Mouse (Mus musculus) erythroblast, adult 5-6 weeks (primary cell): ENCODE measurements at regions not wholly inside any gene's neighbourhood (a gene's known extent, or its start where the extent isn't known, plus 50 kb on each side); places are given as distances from the start of the nearest gene placed in this dataset.

ENCODE experiments used
- ATAC-seq: replicated peaks from 2 replicates; pipeline ENCODE4 v1.8.0; 2016; ENCODE audit warnings: moderate number of reproducible peaks, mild to moderate bottlenecking, moderate TSS enrichment, inconsistent platforms; ENCODE audit not compliant: poor library complexity, low FRiP score, severe bottlenecking

DNA sequence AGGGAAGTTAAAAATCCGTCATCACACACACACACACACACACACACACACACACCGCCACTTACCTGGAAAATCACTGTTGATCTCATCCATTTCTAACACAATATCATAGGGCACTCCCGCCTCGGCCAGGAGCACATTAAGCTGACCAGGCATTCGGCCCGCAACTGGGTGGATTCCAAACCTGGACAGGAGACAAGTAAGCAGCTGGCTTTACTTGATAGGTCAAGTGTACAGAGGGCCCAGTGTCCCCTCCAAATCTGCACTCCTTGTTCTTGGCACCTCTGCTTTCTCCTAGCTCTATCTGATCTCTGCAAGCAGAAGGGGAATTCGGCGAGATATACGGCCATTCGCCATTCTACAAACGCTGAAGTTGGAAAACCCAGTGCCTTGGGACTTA, 88.6 kb upstream of the Paip1 start:
- no peak for ATAC-seq

DNA sequence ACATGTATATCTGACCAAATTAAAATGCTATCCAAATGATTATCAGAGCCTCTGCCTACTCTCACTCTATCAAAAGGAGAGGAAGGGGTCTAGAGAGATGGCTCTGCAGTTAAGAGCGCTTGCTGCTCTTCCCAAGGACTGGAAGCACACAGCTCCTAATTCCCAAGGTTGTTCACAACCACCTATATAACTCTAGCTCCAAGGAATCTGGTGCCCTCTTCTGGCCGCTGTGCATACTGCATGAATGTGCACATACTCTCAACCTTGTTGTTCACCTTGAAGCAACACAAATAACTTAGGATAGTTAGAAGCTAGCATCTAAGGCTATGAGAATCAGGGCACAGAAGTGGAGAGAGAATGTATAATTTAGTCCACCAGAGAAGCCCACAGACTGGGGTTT, 86.6 kb upstream of the Paip1 start:
- ATAC-seq = peak; percentile 90

DNA sequence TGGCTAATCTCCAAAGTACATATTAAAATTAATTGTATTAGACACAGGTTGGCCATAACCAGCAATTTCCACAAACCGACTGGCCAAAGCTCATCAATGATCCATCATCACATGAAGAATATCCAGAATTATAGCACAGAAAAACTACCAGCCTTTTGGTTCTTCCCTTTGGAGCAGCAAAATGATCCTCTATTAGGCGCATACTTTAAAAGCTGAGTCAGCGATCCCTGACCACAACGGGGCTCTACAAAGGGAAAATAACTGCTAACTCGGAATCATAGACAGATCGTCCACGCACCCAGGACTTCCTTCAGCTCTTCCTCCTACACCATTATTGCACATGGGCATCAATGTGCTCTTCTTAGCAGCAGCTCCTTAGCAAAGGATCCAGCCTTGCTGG, 85.6 kb upstream of the Paip1 start:
- ATAC-seq = no peak

DNA sequence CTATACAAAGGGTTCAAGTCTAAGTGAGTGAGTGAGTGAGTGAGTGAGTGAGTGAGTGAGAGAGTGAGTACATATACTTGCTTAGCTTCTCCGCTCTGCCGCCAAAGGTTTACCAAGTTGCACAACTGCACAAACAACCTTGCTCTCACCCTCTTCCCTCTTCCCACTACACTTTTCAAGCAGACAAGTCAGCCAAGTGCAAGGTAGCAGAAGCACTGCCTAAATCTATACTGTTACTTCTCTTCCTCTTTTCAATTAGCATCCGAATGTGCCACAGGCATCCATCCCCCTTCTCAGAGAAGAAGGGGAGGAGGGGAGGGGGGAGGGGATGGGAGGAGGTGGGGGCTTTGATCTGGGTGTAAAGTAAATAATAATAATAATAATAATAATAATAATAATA, 80.4 kb upstream of the Paip1 start:
- no peak for ATAC-seq

DNA sequence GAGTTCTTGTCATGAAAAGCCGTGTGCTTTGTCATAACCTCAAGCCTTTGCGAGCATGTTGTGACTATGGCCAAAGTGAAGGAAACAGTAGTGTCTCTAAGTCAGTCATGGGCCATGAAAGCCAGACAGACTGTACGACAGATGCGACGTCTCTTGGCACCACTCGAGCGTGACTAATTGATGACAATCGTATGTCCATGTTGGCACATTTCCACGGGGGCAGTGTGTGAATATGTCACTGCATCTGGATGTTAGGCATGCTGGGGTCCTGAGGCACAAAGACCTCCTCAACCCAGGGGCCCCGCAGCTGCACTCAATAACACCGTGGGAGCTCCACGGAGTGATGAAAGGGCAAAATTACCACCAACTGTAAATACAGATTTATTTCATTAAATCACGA, 77.1 kb upstream of the Paip1 start:
- no peak for ATAC-seq

GRCm38 (mm10) chr13:119358696-119359095, 69.7 kb upstream of the Paip1 start:
- no peak for ATAC-seq

GRCm38 (mm10) chr13:119363379-119363778, 65.0 kb upstream of the Paip1 start:
- ATAC-seq = no peak; the same call in 1 of the 2 replicates

GRCm38 (mm10) chr13:119364160-119364559, 64.2 kb upstream of the Paip1 start:
- ATAC-seq = 0 out of 2 replicates have a peak, but pooled peaks have one; percentile 51

DNA sequence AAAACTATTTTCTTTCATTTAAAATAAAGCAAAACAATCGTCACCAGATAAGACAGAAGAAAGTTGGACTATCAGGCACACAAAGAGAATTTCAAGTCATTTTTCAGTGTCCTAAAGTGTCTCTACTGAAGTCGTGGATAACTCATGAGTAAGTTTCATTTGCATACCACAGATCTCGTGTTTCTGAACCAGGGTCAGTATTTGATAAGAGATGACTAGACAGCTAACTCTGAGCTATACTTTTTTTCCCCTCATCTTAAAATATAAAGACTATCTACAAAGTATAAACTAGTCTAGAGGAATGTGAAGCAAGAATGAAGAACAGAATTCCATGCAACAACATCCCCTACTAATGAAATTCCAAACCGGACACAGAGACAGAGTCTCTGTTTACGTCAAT, 60.9 kb upstream of the Paip1 start:
- ATAC-seq = no peak

DNA sequence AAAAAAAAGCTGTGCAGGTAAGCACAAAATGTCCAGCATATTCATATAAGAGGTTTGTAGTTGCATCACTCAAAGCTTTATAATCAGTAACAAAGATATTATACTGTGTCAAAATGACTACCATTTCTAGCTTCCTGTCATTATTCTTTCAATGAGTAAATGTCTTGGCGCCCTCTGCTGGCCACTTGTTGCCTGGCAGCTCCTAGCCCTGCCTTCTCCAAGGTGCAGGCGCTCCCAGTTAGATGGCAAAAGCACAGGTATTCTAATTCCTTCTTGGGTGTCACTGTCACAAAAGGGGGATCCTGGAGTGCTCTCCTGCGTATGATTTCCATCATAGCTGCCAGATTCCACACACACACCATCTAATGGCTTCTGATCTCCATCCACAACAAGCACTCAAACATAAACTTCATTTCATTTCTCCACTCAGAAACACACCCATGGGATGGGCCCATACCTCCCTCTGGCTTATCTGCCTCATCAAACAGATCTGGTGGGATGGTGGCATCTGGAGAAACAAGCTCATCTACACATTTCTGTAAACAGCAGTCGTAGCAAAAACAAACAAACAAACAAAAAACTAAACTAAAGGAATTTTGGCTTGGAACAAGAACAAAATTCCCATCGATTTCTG, 49.9 kb upstream of the Paip1 start:
- peak; percentile 84 for ATAC-seq
